Mouse (Mus musculus) granulocyte monocyte progenitor cell, adult 5-6 weeks (primary cell): Measurements from ENCODE around the gene Gm10722. TPM values are rescaled to one million over a fixed set of nuclear protein-coding genes. Genes with fewer than 3 reads are reported as not detected.
"Not testable (repeated sequence)": the region's sequence is repeated elsewhere in the genome, so short reads cannot be mapped to it uniquely, and the experiment has no call there.

Experiments
- ATAC-seq: replicated peaks from 2 replicates; pipeline ENCODE4 v1.8.0; 2016; ENCODE audit warnings: mild to moderate bottlenecking, moderate TSS enrichment, inconsistent platforms; ENCODE audit not compliant: poor library complexity, severe bottlenecking
- total RNA-seq, 2 experiments: library from RNA; stranded (forward) in 1 of 2; stranded (reverse) in 1 of 2; fragments of 200-712, 200-1000 nt in 1 of 2; fragments of >200 nt in 1 of 2; fragmentation: Nextera tagmentation in 1 of 2; gene quantifications; 2 replicates each; pipeline ENCODE4 v1.2.3; 2014 to 2017

Gene Gm10722
- total RNA-seq (2014; fragmentation: Nextera tagmentation) = not detected in 2 replicates
- not detected in 2 replicates for total RNA-seq (2017)

DNA sequence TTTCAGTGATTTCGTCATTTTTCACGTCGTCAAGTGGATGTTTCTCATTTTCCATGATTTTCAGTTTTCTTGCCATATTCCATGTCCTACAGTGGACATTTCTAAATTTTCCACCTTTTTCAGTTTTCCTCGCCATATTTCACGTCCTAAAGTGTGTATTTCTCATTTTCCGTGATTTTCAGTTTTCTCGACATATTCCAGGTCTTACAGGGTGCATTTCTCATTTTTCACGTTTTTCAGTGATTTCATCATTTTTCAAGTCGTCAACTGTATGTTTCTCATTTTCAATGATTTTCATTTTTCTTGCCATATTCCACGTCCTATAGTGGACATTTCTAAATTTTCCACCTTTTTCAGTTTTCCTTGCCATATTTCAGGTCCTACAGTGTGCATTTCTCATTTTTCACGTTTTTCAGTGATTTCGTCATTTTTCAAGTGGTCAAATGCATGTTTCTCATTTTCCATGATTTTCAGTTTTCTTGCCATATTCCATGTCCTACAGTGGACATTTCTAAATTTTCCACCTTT, at the start of gene Gm10722:
Gene Gm10722, plus strand, starts transcription at position 478 of the 528 bp plus-strand sequence.
- not testable (repeated sequence) for ATAC-seq

DNA sequence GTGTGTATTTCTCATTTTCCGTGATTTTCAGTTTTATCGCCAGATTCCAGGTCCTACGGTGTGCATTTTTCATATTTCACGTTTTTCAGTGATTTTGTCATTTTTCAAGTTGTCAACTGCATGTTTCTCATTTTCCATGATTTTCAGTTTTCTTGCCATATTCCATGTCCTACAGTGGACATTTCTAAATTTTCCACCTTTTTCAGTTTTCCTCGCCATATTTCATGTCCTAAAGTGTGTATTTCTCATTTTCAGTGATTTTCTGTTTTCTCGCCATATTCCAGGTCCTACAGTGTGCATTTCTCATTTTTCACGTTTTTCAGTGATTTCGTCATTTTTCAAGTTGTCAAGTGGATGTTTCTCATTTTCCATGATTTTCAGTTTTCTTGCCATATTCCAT, 284 bp downstream of the Gm10722 start:
- ATAC-seq = not testable (repeated sequence)

DNA sequence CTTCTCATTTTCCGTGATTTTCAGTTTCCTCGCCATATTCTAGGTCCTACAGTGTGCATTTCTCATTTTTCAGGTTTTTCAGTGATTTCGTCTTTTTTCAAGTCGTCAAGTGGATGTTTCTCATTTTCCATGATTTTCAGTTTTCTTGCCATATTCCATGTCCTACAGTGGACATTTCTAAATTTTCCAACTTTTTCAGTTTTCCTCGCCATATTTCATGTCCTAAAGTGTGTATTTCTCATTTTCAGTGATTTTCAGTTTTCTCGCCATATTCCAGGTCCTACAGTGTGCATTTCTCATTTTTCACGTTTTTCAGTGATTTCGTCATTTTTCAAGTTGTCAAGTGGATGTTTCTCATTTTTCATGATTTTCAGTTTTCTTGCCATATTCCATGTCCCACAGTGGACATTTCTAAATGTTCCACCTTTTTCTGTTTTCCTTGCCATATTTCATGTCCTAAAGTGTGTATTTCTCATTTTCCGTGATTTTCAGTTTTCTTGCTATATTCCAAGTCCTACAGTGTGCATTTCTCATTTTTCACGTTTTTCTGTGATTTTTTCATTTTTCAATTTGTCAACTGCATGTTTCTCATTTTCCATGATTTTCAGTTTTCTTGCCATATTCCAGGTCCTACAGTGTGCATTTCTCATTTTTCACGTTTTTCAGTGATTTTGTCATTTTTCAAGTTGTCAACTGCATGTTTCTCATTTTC, 1.4 kb downstream of the Gm10722 start:
- ATAC-seq = peak; percentile 41; the same call in 1 of the 2 replicates

DNA sequence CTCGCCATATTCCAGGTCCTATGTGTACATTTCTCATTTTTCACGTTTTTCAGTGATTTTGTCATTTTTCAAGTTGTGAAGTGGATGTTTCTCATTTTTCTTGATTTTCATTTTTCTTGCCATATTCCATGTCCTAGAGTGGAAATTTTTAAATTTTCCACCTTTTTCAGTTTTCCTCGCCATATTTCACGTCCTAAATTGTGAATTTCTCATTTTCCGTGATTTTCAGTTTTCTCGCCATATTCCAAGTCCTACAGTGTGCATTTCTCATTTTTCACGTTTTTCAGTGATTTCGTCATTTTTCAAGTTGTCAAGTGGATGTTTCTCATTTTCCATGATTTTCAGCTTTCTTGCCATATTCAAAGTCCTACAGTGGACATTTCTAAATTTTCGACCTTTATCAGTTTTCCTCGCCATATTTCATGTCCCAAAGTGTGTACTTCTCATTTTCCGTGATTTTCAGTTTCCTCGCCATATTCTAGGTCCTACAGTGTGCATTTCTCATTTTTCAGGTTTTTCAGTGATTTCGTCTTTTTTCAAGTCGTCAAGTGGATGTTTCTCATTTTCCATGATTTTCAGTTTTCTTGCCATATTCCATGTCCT, 2.2 kb downstream of the Gm10722 start, which contains the start of gene Gm11168:
Gene Gm11168, plus strand, starts transcription at position 553 of the 603 bp plus-strand sequence.
- not testable (repeated sequence) for ATAC-seq

DNA sequence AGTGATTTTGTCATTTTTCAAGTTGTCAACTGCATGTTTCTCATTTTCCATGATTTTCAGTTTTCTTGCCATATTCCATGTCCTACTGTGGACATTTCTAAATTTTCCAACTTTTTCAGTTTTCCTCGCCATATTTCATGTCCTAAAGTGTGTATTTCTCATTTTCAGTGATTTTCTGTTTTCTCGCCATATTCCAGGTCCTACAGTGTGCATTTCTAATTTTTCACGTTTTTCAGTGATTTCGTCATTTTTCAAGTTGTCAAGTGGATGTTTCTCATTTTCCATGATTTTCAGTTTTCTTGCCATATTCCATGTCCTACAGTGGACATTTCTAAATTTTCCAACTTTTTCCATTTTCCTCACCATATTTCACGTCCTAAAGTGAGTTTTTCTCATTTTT, 5.5 kb downstream of the Gm10722 start:
- ATAC-seq = peak; percentile 41

DNA sequence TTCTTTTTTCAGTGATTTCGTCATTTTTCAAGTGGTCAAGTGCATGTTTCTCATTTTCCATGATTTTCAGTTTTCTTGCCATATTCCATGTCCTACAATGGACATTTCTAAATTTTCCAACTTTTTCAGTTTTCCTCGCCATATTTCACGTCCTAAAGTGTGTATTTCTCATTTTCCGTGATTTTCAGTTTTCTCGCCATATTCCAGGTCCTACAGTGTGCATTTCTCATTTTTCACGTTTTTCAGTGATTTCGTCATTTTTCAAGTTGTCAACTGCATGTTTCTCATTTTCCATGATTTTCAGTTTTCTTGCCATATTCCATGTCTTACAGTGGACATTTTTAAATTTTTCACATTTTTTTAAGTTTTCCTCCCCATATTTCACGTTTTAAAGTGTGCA, 5.9 kb downstream of the Gm10722 start:
- ATAC-seq = not testable (repeated sequence)

DNA sequence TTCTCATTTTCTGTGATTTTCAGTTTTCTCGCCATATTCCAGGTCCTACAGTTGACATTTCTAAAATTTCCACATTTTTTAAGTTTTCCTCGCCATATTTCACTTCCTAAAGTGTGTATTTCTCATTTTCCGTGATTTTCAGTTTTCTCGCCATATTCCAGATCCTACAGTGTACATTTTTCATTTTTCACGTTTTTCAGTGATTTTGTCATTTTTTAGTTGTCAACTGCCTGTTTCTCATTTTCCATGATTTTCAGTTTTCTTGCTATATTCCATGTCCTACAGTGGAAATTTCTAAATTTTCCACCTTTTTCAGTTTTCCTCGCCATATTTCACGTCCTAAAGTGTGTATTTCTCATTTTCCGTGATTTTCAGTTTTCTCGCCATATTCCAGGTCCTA, 6.5 kb downstream of the Gm10722 start:
- 0 out of 2 replicates have a peak, but pooled peaks have one; percentile 16 for ATAC-seq

DNA sequence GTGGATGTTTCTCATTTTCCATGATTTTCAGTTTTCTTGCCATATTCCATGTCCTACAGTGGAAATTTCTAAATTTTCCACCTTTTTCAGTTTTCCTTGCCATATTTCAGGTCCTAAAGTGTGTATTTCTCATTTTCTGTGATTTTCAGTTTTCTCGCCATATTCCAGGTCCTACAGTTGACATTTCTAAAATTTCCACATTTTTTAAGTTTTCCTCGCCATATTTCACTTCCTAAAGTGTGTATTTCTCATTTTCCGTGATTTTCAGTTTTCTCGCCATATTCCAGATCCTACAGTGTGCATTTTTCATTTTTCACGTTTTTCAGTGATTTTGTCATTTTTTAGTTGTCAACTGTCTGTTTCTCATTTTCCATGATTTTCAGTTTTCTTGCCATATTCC, 8.6 kb downstream of the Gm10722 start:
- peak; percentile 21 for ATAC-seq

DNA sequence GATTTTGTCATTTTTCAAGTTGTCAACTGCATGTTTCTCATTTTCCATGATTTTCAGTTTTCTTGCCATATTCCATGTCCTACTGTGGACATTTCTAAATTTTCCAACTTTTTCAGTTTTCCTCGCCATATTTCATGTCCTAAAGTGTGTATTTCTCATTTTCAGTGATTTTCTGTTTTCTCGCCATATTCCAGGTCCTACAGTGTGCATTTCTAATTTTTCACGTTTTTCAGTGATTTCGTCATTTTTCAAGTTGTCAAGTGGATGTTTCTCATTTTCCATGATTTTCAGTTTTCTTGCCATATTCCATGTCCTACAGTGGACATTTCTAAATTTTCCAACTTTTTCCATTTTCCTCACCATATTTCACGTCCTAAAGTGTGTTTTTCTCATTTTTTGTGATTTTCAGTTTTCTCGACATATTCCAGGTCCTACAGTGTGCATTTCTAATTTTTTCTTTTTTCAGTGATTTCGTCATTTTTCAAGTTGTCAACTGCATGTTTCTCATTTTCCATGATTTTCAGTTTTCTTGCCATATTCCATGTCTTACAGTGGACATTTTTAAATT, 11.4 kb downstream of the Gm10722 start:
- peak; percentile 43 for ATAC-seq

DNA sequence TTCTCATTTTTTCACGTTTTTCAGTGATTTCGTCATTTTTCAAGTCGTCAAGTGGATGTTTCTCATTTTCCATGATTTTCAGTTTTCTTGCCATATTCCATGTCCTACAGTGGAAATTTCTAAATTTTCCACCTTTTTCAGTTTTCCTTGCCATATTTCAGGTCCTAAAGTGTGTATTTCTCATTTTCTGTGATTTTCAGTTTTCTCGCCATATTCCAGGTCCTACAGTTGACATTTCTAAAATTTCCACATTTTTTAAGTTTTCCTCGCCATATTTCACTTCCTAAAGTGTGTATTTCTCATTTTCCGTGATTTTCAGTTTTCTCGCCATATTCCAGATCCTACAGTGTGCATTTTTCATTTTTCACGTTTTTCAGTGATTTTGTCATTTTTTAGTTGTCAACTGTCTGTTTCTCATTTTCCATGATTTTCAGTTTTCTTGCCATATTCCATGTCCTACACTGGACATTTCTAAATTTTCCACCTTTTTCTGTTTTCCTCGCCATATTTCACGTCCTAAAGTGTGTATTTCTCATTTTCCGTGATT, 12.1 kb downstream of the Gm10722 start, which contains the start of gene Gm10721:
Gene Gm10721, plus strand, starts transcription at position 408 of the 547 bp plus-strand sequence.
- ATAC-seq = peak; percentile 34

DNA sequence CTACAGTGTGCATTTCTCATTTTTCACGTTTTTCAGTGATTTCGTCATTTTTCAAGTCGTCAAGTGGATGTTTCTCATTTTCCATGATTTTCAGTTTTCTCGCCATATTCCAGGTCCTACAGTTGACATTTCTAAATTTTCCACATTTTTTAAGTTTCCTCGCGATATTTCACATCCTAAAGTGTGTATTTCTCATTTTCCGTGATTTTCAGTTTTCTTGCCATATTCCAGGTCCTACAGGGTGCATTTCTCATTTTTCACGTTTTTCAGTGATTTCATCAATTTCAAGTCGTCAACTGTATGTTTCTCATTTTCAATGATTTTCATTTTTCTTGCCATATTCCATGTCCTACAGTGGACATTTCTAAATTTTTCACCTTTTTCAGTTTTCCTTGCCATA, 14.6 kb downstream of the Gm10722 start, which contains the start of gene Gm10720:
Gene Gm10720, plus strand, starts transcription at position 301 of the 400 bp plus-strand sequence.
- not testable (repeated sequence) for ATAC-seq

DNA sequence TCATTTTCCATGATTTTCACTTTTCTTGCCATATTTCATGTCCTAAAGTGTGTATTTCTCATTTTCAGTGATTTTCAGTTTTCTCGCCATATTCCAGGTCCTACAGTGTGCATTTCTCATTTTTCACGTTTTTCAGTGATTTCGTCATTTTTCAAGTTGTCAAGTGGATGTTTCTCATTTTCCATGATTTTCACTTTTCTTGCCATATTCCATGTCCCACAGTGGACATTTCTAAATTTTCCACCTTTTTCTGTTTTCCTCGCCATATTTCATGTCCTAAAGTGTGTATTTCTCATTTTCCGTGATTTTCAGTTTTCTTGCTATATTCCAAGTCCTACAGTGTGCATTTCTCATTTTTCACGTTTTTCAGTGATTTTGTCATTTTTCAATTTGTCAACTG, 15.2 kb downstream of the Gm10722 start:
- ATAC-seq = not testable (repeated sequence)

DNA sequence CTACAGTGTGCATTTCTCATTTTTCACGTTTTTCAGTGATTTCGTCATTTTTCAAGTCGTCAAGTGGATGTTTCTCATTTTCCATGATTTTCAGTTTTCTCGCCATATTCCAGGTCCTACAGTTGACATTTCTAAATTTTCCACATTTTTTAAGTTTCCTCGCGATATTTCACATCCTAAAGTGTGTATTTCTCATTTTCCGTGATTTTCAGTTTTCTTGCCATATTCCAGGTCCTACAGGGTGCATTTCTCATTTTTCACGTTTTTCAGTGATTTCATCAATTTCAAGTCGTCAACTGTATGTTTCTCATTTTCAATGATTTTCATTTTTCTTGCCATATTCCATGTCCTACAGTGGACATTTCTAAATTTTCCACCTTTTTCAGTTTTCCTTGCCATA, 16.4 kb downstream of the Gm10722 start, which contains the start of gene Gm10719:
Gene Gm10719, plus strand, starts transcription at position 301 of the 400 bp plus-strand sequence.
- ATAC-seq = not testable (repeated sequence)

DNA sequence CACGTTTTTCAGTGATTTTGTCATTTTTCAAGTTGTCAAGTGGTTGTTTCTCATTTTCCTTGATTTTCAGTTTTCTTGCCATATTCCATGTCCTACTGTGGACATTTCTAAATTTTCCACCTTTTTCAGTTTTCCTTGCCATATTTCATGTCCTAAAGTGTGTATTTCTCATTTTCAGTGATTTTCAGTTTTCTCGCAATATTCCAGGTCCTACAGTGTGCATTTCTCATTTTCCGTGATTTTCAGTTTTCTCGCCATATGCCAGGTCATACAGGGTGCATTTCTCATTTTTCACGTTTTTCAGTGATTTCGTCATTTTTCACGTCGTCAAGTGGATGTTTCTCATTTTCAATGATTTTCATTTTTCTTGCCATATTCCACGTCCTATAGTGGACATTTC, 18.2 kb downstream of the Gm10722 start:
- ATAC-seq = not testable (repeated sequence)

DNA sequence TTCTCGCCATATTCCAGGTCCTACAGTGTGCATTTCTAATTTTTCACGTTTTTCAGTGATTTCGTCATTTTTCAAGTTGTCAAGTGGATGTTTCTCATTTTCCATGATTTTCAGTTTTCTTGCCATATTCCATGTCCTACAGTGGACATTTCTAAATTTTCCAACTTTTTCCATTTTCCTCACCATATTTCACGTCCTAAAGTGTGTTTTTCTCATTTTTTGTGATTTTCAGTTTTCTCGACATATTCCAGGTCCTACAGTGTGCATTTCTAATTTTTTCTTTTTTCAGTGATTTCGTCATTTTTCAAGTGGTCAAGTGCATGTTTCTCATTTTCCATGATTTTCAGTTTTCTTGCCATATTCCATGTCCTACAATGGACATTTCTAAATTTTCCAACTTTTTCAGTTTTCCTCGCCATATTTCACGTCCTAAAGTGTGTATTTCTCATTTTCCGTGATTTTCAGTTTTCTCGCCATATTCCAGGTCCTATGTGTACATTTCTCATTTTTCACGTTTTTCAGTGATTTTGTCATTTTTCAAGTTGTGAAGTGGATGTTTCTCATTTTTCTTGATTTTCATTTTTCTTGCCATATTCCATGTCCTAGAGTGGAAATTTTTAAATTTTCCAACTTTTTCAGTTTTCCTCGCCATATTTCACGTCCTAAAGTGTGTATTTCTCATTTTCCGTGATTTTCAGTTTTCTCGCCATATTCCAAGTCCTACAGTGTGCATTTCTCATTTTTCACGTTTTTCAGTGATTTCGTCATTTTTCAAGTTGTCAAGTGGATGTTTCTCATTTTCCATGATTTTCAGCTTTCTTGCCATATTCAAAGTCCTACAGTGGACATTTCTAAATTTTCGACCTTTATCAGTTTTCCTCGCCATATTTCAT, 19.4 kb downstream of the Gm10722 start:
- ATAC-seq = peak; percentile 47

DNA sequence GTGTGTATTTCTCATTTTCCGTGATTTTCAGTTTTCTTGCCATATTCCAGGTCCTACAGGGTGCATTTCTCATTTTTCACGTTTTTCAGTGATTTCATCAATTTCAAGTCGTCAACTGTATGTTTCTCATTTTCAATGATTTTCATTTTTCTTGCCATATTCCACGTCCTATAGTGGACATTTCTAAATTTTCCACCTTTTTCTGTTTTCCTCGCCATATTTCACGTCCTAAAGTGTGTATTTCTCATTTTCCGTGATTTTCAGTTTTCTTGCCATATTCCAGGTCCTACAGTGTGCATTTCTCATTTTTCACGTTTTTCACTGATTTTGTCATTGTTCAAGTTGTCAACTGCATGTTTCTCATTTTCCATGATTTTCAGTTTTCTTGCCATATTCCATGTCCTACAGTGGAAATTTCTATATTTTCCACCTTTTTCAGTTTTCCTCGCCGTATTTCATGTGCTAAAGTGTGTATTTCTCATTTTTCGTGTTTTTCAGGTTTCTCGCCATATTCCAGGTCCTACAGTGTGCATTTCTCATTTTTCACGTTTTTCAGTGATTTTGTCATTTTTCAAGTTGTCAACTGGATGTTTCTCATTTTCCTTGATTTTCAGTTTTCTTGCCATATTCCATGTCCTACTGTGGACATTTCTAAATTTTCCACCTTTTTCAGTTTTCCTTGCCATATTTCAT, 21.7 kb downstream of the Gm10722 start:
- ATAC-seq = not testable (repeated sequence)

DNA sequence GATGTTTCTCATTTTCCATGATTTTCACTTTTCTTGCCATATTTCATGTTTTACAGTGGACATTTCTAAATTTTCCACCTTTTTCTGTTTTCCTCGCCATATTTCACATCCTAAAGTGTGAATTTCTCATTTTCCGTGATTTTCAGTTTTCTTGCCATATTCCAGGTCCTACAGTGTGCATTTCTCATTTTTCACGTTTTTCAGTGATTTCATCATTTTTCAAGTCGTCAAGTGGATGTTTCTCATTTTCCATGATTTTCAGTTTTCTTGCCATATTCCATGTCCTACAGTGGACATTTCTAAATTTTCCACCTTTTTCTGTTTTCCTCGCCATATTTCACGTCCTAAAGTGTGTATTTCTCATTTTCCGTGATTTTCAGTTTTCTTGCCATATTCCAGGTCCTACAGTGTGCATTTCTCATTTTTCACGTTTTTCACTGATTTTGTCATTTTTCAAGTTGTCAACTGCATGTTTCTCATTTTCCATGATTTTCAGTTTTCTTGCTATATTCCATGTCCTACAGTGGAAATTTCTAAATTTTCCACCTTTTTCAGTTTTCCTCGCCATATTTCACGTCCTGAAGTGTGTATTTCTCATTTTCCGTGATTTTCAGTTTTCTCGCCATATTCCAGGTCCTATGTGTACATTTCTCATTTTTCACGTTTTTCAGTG, 22.7 kb downstream of the Gm10722 start, which contains the start of gene Gm10718:
Gene Gm10718, plus strand, starts transcription at position 236 of the 673 bp plus-strand sequence.
- not testable (repeated sequence) for ATAC-seq

DNA sequence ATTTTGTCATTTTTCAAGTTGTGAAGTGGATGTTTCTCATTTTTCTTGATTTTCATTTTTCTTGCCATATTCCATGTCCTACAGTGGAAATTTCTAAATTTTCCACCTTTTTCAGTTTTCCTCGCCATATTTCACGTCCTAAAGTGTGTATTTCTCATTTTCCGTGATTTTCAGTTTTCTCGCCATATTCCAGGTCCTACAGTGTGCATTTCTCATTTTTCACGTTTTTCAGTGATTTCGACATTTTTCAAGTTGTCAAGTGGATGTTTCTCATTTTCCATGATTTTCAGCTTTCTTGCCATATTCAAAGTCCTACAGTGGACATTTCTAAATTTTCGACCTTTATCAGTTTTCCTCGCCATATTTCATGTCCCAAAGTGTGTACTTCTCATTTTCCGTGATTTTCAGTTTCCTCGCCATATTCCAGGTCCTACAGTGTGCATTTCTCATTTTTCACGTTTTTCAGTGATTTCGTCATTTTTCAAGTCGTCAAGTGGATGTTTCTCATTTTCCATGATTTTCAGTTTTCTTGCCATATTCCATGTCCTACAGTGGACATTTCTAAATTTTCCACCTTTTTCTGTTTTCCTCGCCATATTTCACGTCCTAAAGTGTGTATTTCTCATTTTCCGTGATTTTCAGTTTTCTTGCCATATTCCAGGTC, 23.4 kb downstream of the Gm10722 start:
- ATAC-seq = not testable (repeated sequence)
